Mouse (Mus musculus): Measurements from ENCODE around the gene Mecom. TPM values are rescaled to one million over a fixed set of nuclear protein-coding genes. Genes with fewer than 3 reads are reported as not detected.

Mecom gene
- 10 to 100 TPM in 1 of 2 experiments, 1 to 10 TPM in 1; 1.8 to 20.0 TPM for polyA plus RNA-seq (2012; fragmentation: generic; extraction: Trizol)

DNA sequence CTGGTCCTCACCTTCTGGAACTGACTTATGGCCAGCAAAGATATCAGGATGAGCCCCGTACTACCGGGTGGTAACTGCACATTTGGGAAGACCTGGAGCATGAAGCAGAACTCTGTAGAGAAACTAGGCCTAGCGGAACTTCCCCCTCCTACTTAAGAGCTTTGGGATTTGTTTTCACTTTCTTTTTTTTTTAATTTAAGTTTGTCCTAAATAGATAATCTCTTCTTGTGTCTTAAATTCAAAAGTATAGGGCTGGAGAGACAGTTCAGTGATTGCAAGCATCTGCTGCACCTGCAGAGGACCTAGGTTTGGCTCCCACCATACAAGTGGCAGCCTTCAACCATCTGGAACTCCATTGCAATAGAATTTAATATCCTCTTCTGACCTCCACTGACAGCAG is at the start of gene Mecom:
Gene Mecom, minus strand, starts transcription at position 101 of the 400 bp plus-strand sequence.

Other genes starting within 250 kb of the Mecom start
- gene Actrt3, start 51.9 kb upstream of the Mecom start, polyA plus RNA-seq (2012; fragmentation: generic; extraction: Trizol): under 1 TPM; 0.01 to 0.04 TPM
- gene Mynn, start 54.1 kb upstream of the Mecom start, polyA plus RNA-seq (2012; fragmentation: generic; extraction: Trizol): 1 to 10 TPM in 1 of 2 experiments, under 1 TPM in 1; 0.19 to 2.8 TPM
- not detected for gene Lrriq4, start 96.5 kb upstream of the Mecom start, polyA plus RNA-seq (2012; fragmentation: generic; extraction: Trizol)
- gene Lrrc34, start 99.9 kb upstream of the Mecom start, polyA plus RNA-seq (2012; fragmentation: generic; extraction: Trizol): not detected
- gene Lrrc31, start 151.8 kb upstream of the Mecom start, polyA plus RNA-seq (2012; fragmentation: generic; extraction: Trizol): not detected
- not detected for gene Samd7, start 198.3 kb upstream of the Mecom start, polyA plus RNA-seq (2012; fragmentation: generic; extraction: Trizol)
- 10 to 100 TPM in 1 of 2 experiments, 1 to 10 TPM in 1; 3.1 to 26.1 TPM for gene Sec62, start 244.9 kb upstream of the Mecom start, polyA plus RNA-seq (2012; fragmentation: generic; extraction: Trizol)